Mouse (Mus musculus): ENCODE results near the gene 2410004P03Rik. TPM values are rescaled to one million over a fixed set of nuclear protein-coding genes. Genes with fewer than 3 reads are reported as not detected.

2410004P03Rik gene
- total RNA-seq (2021), result under 1 TPM in 1 of 2 experiments, not detected in 1; 0.08 TPM
- long read RNA-seq, experiment 1, result 0 reads
- long read RNA-seq, experiment 2, result 0 reads

DNA sequence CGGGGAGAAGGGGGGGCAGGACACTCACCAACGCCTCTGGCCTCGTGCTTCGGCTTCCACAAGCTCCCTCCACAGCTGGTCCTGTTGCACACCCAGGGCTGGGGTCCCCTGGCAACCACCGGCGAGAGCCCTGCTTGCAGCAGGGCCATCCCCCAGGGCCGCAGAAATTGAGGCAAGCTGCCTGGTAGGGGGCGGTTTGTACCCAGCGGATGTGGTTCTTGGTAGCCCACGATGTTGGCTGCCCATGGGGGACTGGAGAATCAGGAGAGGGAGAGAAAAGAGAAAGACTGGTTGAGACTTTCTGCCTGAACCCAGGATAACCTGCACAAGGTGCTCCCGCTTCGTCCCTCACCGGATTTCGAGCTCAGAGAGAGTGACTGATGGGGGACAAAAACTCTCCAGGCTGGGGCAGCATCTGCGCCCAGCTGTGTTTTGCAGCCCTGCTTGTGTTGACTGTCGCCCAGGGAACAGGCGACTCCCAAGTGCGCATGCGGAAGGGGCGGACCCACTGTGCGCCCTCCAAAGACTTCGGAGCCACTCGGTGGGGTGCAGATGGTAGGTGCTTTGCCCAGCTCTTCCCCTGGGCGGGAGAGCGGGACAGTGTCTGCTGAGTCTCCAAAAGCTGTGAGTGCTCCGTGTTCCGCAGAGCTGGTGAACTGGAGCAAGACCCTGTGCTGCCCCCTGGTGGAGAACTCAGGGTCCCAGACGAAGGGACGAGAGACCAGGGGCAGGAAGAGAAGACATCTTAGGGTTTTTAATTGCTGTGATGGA lies at the start of gene 2410004P03Rik:
2410004P03Rik (minus strand) TSS at position 628 of the 771 bp plus-strand sequence.
- peak; percentile 66 to 81 for DNase-seq (ENCODE audit: low spot score in 2 of 2)

DNA sequence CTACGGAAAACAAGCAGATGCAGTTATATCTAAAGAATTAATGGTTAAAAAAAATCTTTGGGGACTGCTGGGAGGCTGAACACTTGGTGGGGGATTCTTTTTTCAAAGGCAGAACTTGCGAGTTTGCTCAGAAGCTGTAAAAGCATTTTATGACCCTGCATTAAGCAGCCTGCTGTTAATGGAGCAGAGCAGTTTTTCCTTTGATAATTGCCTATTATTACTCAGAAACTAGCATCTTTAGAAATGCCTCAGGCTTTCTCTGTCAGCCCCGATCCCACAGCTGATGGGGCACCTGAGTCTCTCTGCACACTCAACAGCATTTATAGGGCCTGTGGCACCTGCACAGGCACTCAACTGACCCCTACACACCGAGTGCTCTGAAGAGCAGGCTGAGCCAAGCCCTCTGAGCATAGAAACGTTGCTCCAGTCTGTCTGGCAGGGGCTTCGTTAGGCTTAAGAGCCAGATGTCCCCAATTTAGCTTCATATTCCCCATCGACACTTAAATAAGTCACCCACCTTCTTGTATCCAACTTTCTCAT lies 49.7 kb upstream of the 2410004P03Rik start:
- DNase-seq (ENCODE audit: low spot score in 2 of 2), result no peak

DNA sequence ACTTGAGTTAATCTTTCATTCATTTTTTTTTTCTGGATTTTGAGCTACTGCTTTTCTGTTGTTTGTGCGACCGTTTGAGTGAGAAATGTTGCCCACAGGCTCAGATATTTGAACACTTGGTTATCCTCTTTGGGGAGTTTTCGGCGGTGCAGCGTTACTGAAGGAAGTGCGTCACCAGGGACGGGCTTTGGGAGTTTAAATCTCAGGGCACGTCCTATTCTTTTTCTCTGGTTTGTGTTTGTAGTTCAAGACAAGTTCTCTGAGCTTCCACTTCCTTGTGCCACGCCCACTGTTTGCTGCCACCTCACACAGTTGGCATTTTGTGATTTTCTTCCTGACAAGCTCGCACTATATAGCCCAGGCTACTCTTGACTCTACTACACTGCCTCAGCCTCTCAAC lies 47.0 kb upstream of the 2410004P03Rik start:
- DNase-seq (ENCODE audit: low spot score in 2 of 2), result no peak

DNA sequence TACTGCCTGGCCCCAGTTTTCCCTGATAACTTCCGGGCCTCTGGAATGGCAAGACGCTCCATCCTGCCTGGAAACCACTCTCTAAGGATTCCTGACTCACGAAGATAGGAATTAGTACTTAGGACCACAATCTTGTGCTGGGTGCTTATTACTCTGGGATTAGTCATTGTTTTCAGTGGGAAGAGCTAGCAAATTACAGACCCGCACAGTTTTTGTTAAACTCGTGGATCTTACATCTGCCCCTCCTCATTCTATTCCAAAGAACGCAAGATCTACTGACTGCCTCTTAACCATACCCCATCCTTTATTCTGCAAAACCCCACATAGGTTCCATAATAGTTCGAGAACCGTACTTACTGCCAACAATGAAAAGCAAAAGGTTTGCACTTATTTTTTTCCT lies 45.6 kb upstream of the 2410004P03Rik start:
- no peak for DNase-seq (ENCODE audit: low spot score in 2 of 2)

DNA sequence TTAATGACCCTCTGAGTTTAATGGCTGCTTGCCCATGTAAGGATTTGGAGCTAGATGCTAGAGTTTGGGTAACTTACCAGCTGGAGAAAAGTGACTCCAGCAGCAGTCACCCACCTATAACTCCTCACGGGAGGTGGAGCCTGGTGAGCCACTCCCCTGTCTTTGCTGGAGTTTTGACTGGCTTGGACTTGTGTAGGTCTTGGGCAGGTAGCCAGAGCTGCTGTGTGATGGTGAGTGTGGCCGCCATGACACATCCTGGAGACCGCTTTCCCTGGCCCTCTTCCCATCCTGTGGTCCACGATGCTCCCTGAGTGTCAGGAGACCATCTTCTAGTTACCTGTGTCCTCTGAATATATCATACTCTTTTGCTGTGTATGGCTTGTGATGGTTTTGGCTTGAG lies 44.2 kb upstream of the 2410004P03Rik start:
- no peak for DNase-seq (ENCODE audit: low spot score in 2 of 2)

DNA sequence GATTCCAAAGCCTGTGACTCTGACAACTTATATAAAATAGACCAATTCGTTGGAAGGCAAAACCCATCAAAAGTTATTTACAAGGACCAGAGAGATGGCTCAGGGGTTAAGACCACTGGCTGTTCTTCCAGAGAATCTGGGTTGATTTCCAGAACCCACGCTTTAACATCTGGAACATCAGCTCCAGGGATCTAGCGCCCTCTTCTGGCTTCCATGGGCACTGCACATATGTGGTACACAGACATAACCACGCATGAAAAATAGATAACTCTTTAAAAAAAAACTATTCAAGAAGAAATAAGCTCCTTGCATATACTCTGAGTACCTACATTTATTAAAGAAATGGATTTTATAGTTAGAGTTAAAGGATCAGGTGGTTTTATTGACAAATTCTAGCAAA lies 43.2 kb upstream of the 2410004P03Rik start:
- no peak for DNase-seq (ENCODE audit: low spot score in 2 of 2)

DNA sequence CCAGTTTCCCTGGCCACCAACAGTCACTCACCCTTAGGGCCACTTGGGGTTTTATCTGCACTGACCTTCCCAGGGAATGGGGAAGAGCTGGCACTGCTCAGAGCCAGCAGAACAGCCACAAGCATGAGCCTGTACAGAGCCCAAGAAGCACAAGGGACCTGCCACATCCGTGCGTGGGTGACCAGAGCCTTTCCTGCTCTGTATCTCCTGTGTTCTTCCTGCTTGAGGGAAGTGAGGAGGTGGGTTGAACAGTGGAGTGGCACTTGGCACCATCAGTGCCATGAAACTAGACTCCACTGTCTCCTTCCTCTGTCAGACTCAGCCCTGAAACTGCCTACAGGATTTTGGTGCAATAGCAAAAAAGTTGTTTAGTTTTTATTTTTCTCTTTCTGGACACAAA lies 41.1 kb upstream of the 2410004P03Rik start:
- DNase-seq (ENCODE audit: low spot score in 2 of 2), result no peak

DNA sequence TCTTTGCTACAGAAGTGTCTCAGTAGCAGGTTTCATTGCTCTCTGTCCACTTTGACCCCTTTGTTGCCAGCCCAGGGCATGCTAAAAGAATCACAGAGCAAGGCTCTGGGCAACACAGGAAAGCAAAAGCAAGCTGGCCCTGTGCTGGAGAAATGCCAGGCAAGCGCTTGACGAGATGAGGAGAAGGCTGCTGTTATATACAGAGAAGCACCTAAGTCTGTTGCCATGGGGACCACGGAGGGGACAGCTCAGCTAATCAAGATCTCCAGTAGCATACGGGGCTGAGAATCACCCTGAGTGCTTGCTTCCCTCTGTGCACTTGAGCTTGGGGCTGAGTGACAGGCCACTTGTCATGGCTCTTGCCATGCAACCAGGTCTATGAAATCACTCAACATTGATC lies 39.5 kb upstream of the 2410004P03Rik start:
- no peak for DNase-seq (ENCODE audit: low spot score in 2 of 2)

DNA sequence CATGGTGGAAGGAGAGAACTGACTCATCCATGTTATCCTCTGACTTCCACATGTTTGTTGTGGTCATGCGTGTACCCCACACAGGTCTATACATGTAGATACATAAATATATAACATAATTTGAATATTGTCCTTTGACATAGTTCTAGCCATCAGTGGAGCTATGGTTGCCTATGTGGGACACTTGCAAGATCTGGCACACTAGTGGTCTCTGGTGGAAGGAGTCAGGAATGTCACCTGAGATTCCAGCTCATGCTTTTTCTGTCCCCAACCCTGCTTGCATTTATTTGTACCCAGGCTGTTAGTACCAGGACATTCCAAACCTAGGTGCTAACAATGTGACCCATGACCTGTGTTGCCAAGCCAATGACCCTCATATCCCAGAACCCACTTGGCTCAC lies 38.3 kb upstream of the 2410004P03Rik start:
- DNase-seq (ENCODE audit: low spot score in 2 of 2), result no peak

DNA sequence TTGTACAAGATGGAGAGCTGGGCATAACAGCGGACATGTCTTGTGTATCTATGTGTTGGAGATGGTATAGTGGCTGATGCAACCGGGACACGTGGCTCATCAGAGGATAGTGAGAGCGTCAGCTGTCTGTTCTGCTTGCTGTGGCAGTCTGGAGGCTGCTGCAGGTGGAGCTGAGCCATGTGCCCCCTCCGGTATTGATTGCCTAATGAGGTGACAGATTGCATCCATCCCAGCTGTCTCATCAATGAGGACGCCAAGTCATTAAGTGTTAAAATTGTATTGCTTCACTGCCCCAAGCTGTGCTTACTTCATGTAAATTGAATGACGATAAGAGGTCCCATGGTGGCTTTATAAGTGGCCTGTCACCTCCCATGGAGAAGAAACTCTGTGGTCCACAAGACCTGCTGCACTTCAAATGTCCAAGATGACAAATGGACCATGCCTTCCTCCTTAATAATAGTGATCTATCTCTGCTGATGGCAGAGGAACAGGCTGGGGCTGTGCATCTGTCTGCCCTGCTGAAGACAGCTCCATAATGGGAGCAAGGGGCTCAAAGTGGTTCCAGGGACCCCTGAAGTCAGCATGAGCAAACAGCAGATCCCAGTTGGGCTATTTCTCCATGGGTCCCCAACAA lies 37.6 kb upstream of the 2410004P03Rik start:
- no peak for DNase-seq (ENCODE audit: low spot score in 2 of 2)

DNA sequence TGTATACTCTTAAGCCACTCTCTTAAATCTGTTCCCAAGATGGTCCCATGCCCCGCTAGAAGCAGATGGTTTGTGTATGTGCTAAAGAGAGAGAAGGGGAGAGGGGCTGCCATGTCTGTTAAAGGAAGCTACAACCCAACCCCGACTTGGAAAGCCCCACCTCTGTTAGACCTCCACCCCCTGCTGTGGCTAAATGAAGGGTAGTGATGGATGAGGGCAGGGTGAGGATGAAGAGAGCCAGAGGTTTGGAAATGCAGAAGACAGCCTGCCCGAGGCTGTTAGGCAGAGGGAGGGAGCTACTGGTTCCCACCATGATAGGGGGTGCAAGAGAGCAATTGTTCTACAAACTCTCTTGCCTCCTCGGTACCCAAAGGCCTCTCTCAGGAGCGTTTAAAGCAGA lies 31.8 kb upstream of the 2410004P03Rik start:
- no peak for DNase-seq (ENCODE audit: low spot score in 2 of 2)

DNA sequence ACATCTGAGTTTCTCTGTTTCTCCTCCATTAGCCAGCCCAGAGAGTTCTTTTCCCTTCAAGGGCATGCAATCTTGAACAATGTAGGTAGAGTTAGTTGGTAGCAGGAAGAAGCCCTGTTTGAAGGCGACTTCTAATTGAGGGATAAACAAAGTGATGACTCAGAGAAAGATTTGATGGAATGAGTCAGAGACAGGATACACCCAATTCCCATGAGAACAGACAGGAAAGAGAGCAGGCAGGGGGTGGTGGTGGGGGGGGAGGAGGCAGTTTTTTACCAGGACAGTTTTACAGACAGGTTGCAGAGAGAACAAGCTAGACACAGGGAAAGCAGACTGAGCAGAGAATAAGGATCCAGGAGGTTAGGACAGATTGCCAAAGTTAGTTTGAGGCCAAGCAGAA lies 29.0 kb upstream of the 2410004P03Rik start:
- DNase-seq (ENCODE audit: low spot score in 2 of 2), result no peak

DNA sequence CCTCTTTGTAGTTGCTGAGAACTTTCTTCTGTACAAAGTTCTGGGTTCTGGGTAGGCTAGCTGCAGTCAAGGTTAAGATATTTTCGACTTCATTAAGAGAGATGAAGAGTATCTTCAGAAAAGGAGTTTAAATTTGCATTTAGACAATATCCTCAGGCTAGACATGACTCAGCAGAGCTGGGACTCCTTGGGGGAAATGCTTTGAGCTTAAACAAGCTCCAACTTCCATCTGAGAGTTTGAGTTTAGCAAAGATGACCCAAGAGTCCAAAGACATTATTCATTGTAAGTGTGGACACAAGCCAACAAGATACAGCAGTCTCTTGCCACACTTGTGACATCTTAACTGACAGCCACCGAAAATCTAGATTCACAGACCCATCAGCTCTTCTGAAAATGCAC lies 27.9 kb upstream of the 2410004P03Rik start:
- no peak for DNase-seq (ENCODE audit: low spot score in 2 of 2)

DNA sequence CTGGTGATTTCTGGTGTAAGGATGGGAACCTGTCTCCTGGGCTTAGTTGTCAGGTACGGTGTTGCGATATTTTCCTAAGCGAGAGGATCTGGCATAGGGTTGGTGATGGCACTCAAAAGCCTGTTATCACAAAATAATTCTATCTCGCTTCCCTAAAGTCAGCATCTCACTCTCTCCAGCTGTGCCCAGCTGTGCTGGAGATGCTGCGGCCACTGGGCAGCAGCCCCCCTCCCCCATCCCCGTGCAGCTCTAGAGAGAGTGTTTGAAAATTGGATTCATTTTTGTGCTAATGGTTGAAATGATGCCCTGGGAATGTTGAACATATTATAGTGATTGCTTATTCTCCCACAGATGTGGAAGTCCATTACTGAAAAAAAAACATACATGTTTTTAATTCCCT lies 26.7 kb upstream of the 2410004P03Rik start:
- DNase-seq (ENCODE audit: low spot score in 2 of 2), result no peak

DNA sequence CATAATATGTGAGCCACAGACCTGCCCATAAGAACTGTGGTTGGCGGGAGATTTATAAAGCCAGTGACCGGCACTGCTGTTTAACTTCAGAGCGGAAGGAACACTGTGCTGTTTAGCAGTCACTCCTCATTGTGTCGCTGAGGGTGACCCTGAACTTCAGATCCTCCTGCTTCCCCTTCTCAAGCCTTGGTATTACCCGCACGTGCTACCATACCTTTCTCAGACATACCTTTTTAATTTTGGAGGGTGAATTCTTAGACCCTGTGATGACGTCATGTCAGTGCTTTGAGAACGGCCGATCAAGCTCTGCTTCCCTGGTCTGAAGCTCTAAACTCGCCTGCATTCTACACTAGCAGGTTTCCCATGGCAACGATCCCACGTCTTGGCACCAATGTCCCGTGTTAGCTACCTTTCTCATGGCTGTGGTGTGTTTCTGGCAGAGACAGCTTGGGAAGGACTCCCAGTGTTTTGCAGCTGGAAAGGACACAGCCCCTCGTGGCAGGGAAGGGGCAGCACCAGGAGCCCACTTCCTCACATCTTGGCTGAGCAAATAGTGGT lies 25.6 kb upstream of the 2410004P03Rik start:
- no peak for DNase-seq (ENCODE audit: low spot score in 2 of 2)

DNA sequence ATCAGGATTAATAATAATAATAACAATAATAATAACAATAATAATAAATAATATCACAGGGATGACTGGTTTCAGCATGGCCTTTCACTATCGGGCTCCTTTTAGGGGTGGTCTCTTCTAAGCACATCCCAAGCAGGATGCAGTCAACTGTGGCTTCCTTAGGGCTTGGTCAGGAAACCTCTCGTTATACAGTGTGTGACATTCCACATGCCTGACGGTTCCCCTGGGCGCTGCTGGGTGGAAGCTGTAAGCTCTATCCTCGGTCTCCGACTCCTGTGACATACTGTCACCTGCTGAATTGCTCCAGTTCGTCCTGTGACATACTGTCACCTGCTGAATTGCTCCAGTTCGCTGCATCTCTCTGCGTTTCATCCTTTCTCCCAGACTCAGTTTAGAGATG lies 25.0 kb upstream of the 2410004P03Rik start:
- DNase-seq (ENCODE audit: low spot score in 2 of 2), result no peak

DNA sequence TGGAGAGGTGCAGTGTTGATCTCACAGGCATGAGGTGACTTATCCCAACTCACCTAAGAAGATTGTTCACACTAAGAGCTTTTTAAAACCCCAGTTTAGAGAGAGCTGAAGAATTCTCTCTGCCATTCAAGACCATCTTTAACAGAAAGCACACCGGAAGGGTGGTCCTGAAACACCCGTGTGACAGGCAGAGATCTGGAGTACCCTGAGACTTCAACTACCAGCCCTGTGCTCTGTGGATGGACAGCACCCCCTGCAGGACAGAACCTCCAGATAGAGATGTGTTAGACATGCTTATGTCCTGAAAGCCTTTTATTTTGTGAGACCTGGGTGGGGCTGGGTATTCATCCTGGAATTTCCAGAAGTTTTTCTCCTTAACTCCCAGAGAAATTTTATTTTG lies 23.6 kb upstream of the 2410004P03Rik start:
- no peak for DNase-seq (ENCODE audit: low spot score in 2 of 2)

DNA sequence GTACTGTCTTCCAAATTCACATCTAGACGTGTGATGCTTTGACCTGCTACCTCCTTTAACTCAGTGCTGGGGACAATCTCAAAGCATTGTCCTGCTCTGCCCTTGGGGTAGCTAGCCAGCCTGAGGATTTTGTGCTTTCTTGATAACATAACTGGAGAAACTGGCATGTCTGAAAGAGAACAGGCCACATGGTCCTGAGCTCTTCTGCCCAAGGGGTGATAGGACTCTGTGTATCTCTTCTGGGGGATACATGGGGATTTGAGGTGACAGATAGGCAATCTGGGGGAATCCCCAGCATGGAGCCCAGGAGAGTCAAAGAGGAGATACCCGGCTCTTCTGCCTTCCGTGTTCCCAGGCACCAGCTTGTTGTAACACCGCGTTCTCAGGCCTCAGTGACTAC lies 23.1 kb upstream of the 2410004P03Rik start:
- no peak for DNase-seq (ENCODE audit: low spot score in 2 of 2)

DNA sequence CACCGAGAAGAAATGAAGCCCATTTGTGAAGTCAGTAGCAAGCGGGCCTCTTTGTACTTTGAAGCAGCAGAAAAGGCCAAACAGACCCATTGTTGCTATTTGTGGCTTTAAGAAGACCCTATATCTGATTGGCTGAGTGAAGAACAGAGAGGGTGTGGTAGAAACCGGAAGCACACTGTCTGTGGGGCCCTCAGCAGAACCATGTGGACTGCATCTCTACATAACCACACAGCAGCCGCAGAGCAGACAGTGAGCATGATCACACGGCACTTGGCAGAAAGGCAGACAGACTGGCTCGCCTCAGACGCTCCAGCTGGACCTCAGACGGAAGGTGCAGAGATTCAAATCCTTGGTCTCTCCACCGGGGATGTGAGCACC lies 21.9 kb upstream of the 2410004P03Rik start:
- no peak for DNase-seq (ENCODE audit: low spot score in 2 of 2)

DNA sequence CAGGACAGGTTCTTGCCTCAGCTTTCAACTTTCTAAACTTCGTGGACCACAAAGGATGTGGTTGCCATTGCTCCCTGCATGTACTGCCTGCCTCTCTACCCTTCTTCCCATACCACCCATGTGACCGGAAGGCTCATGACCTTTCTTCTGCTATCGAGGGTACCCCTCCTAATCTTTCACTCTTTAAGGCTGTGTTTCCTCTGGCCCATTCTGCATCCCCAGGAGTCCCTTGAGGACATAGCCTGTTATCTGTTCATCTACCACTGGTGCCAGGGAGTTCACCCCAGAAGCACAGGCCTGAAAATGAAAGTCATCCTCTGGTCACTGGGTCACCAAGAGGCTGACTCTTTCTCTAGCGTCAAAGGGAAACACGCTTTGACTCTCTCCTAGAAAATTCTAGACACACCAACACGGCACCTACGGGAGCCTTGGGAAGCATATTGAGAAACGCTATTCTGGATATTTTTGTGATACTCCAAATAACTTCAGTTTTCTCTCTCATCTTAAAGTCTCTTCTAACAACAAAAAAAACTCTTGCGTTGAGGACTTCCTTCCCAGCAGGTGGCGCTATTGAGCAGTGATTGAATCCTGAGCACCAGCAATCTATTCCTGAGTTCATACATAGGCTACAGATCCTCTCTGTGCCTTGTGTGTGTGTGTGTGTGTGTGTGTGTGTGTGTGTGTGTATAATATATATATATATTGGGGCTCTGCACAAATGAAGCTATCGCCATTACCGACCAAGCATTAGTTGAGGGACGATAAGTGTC lies 21.4 kb upstream of the 2410004P03Rik start:
- DNase-seq (ENCODE audit: low spot score in 2 of 2), result peak; percentile 66 to 77

DNA sequence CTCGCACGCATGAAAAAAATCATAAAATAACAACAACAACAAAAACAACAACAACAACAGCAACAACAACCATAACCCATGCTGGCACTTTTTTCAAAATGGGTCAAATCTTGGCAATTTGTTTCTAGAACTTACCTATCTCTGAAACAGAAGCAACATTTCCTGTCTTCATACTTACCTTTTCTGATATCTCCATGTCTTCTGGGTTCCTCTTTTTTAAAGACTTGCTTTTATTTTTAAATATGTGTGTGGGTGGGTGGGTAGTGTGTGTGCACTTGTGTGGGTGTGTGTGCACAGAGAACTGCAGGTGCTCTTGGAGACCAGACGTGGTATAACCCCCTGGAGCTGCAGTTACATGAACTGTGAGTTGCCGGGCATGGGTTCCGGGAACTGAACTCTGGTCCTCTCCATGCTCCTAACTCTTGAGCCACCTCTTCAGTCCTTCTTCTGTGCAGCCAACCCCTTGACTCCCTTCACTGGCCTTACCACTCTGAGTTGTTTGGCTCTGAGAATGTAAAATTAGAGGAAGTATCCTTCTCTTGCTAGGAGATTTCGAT lies 13.1 kb upstream of the 2410004P03Rik start:
- DNase-seq (ENCODE audit: low spot score in 2 of 2), result no peak

Measured in gastrocnemius, postnatal 4 days (tissue).